Mouse (Mus musculus): ENCODE measurements around the gene Camk2d. TPM values are rescaled to one million over a fixed set of nuclear protein-coding genes. Genes with fewer than 3 reads are reported as not detected.

The Camk2d gene
- polyA plus RNA-seq, 1 experiment from 2014 or later: 16.5 TPM

GRCm38 (mm10) chr3:126744432-126745133 lies 148.5 kb downstream of the Camk2d start:
- Histone ChIP-seq H3K4me3 (ENCODE audit: low read depth, low read length) (no peak overlapping the region), H3K9me3 (ENCODE audit: control insufficient read depth, low read length) (no peaks in the 10 kb centered on the region), H3K4me1 (replicated peaks; ENCODE audit: control insufficient read depth, insufficient read depth, low read length) (0 out of 2 replicates have a peak, but pooled peaks cover 2% of the 10 kb centered on the region), H3K9ac (ENCODE audit: low read length) (no peak overlapping the region), H3K27me3 (ENCODE audit: control insufficient read depth, insufficient read depth, low read length) (no peaks in the 10 kb centered on the region), H3K36me3 (ENCODE audit: control insufficient read depth, insufficient read depth, low read length) (no peaks in the 10 kb centered on the region), H3K27ac (ENCODE audit: low read depth, low read length) (no peak overlapping the region), H3K4me2 (ENCODE audit: low read depth, low read length, severe bottlenecking) (no peak overlapping the region)
- WGBS: 60% methylated on average over 3 of the region's 3 CpGs
- ATAC-seq (replicated peaks; ENCODE audit: low FRiP score): peak; percentile 54; the same call in 1 of the 2 replicates
- DNase-seq (ENCODE audit: low spot score): no peak

GRCm38 (mm10) chr3:126746148-126746803 lies 150.2 kb downstream of the Camk2d start:
- H3K4me3 ChIP-seq (ENCODE audit: low read depth, low read length): no peak overlapping the region
- ATAC-seq (replicated peaks; ENCODE audit: low FRiP score): no peak
- H3K27me3 ChIP-seq (ENCODE audit: control insufficient read depth, insufficient read depth, low read length): no peaks in the 10 kb centered on the region
- H3K9ac ChIP-seq (ENCODE audit: low read length): no peak overlapping the region
- H3K4me2 ChIP-seq (ENCODE audit: low read depth, low read length, severe bottlenecking): no peak overlapping the region
- H3K27ac ChIP-seq (ENCODE audit: low read depth, low read length): no peak overlapping the region
- 86% methylated on average over 11 of the region's 11 CpGs for WGBS
- 0 out of 2 replicates have a peak, but pooled peaks cover 2% of the 10 kb centered on the region for H3K4me1 ChIP-seq (replicated peaks; ENCODE audit: control insufficient read depth, insufficient read depth, low read length)
- DNase-seq (ENCODE audit: low spot score): no peak
- H3K36me3 ChIP-seq (ENCODE audit: control insufficient read depth, insufficient read depth, low read length): no peaks in the 10 kb centered on the region
- H3K9me3 ChIP-seq (ENCODE audit: control insufficient read depth, low read length): no peaks in the 10 kb centered on the region

- no peak overlapping the region for H3K4me3 ChIP-seq (ENCODE audit: low read depth, low read length)
- H3K9ac ChIP-seq (ENCODE audit: low read length): no peak overlapping the region
- H3K36me3 ChIP-seq (ENCODE audit: control insufficient read depth, insufficient read depth, low read length): no peaks in the 10 kb centered on the region
- no peak overlapping the region for H3K27ac ChIP-seq (ENCODE audit: low read depth, low read length)
- 0 out of 2 replicates have a peak, but pooled peaks cover 2% of the 10 kb centered on the region for H3K4me1 ChIP-seq (replicated peaks; ENCODE audit: control insufficient read depth, insufficient read depth, low read length)
- 92% methylated on average over 3 of the region's 3 CpGs for WGBS
- DNase-seq (ENCODE audit: low spot score) (no peak), ATAC-seq (replicated peaks; ENCODE audit: low FRiP score) (no peak)
- H3K4me2 ChIP-seq (ENCODE audit: low read depth, low read length, severe bottlenecking): no peak overlapping the region
- H3K27me3 ChIP-seq (ENCODE audit: control insufficient read depth, insufficient read depth, low read length): no peaks in the 10 kb centered on the region
- no peaks in the 10 kb centered on the region for H3K9me3 ChIP-seq (ENCODE audit: control insufficient read depth, low read length)
These were observed 151.5 kb downstream of the Camk2d start for GRCm38 (mm10) chr3:126747628-126748027.

GRCm38 (mm10) chr3:126751377-126752098 lies 155.4 kb downstream of the Camk2d start:
- 86% methylated on average over 7 of the region's 7 CpGs for WGBS
- no peak for DNase-seq (ENCODE audit: low spot score)

GRCm38 (mm10) chr3:126752978-126753377 lies 156.9 kb downstream of the Camk2d start:
- no peaks in the 10 kb centered on the region for H3K36me3 ChIP-seq (ENCODE audit: control insufficient read depth, insufficient read depth, low read length)
- no peaks in the 10 kb centered on the region for H3K9me3 ChIP-seq (ENCODE audit: control insufficient read depth, low read length)
- H3K4me2 ChIP-seq (ENCODE audit: low read depth, low read length, severe bottlenecking): no peak overlapping the region
- H3K9ac ChIP-seq (ENCODE audit: low read length): no peak overlapping the region
- no peak overlapping the region for H3K27ac ChIP-seq (ENCODE audit: low read depth, low read length)
- no peaks in the 10 kb centered on the region for H3K4me1 ChIP-seq (replicated peaks; ENCODE audit: control insufficient read depth, insufficient read depth, low read length)
- ATAC-seq (replicated peaks; ENCODE audit: low FRiP score) (no peak), DNase-seq (ENCODE audit: low spot score) (no peak)
- H3K27me3 ChIP-seq (ENCODE audit: control insufficient read depth, insufficient read depth, low read length): no peaks in the 10 kb centered on the region
- 88% methylated on average over 6 of the region's 6 CpGs for WGBS
- H3K4me3 ChIP-seq (ENCODE audit: low read depth, low read length): no peak overlapping the region

More at GRCm38 (mm10) chr3:126751377-126752098, 155.4 kb downstream of the Camk2d start:
- no peaks in the 10 kb centered on the region for H3K9me3 ChIP-seq (ENCODE audit: control insufficient read depth, low read length)
- ATAC-seq (replicated peaks; ENCODE audit: low FRiP score): no peak
- no peak overlapping the region for H3K27ac ChIP-seq (ENCODE audit: low read depth, low read length)
- H3K4me3 ChIP-seq (ENCODE audit: low read depth, low read length): no peak overlapping the region
- H3K9ac ChIP-seq (ENCODE audit: low read length): no peak overlapping the region
- H3K4me1 ChIP-seq (replicated peaks; ENCODE audit: control insufficient read depth, insufficient read depth, low read length): no peaks in the 10 kb centered on the region
- H3K4me2 ChIP-seq (ENCODE audit: low read depth, low read length, severe bottlenecking): no peak overlapping the region
- no peaks in the 10 kb centered on the region for H3K27me3 ChIP-seq (ENCODE audit: control insufficient read depth, insufficient read depth, low read length)
- no peaks in the 10 kb centered on the region for H3K36me3 ChIP-seq (ENCODE audit: control insufficient read depth, insufficient read depth, low read length)

- no peak overlapping the region for H3K9ac ChIP-seq (ENCODE audit: low read length)
- H3K9me3 ChIP-seq (ENCODE audit: control insufficient read depth, low read length): no peaks in the 10 kb centered on the region
- no peaks in the 10 kb centered on the region for H3K27me3 ChIP-seq (ENCODE audit: control insufficient read depth, insufficient read depth, low read length)
- DNase-seq (ENCODE audit: low spot score) (no peak), ATAC-seq (replicated peaks; ENCODE audit: low FRiP score) (no peak)
- H3K4me3 ChIP-seq (ENCODE audit: low read depth, low read length): no peak overlapping the region
- H3K4me1 ChIP-seq (replicated peaks; ENCODE audit: control insufficient read depth, insufficient read depth, low read length): no peaks in the 10 kb centered on the region
- WGBS: 82% methylated on average over 1 of the region's 1 CpGs
- no peak overlapping the region for H3K4me2 ChIP-seq (ENCODE audit: low read depth, low read length, severe bottlenecking)
- no peaks in the 10 kb centered on the region for H3K36me3 ChIP-seq (ENCODE audit: control insufficient read depth, insufficient read depth, low read length)
- H3K27ac ChIP-seq (ENCODE audit: low read depth, low read length): no peak overlapping the region
These were observed 162.3 kb downstream of the Camk2d start for GRCm38 (mm10) chr3:126758398-126758797.

GRCm38 (mm10) chr3:126760608-126761007 lies 164.5 kb downstream of the Camk2d start:
- DNase-seq (ENCODE audit: low spot score) (no peak), ATAC-seq (replicated peaks; ENCODE audit: low FRiP score) (no peak)
- Histone ChIP-seq H3K36me3 (ENCODE audit: control insufficient read depth, insufficient read depth, low read length) (no peaks in the 10 kb centered on the region), H3K4me3 (ENCODE audit: low read depth, low read length) (no peak overlapping the region), H3K9ac (ENCODE audit: low read length) (no peak overlapping the region), H3K4me2 (ENCODE audit: low read depth, low read length, severe bottlenecking) (no peak overlapping the region), H3K27me3 (ENCODE audit: control insufficient read depth, insufficient read depth, low read length) (no peaks in the 10 kb centered on the region), H3K27ac (ENCODE audit: low read depth, low read length) (no peak overlapping the region), H3K4me1 (replicated peaks; ENCODE audit: control insufficient read depth, insufficient read depth, low read length) (no peaks in the 10 kb centered on the region), H3K9me3 (ENCODE audit: control insufficient read depth, low read length) (no peaks in the 10 kb centered on the region)
- WGBS: 88% methylated on average over 3 of the region's 3 CpGs

- Histone ChIP-seq H3K4me2 (ENCODE audit: low read depth, low read length, severe bottlenecking) (no peak overlapping the region), H3K4me3 (ENCODE audit: low read depth, low read length) (no peak overlapping the region), H3K27me3 (ENCODE audit: control insufficient read depth, insufficient read depth, low read length) (no peaks in the 10 kb centered on the region), H3K4me1 (replicated peaks; ENCODE audit: control insufficient read depth, insufficient read depth, low read length) (no peaks in the 10 kb centered on the region), H3K36me3 (ENCODE audit: control insufficient read depth, insufficient read depth, low read length) (no peaks in the 10 kb centered on the region), H3K27ac (ENCODE audit: low read depth, low read length) (no peak overlapping the region), H3K9ac (ENCODE audit: low read length) (no peak overlapping the region), H3K9me3 (ENCODE audit: control insufficient read depth, low read length) (no peaks in the 10 kb centered on the region)
- ATAC-seq (replicated peaks; ENCODE audit: low FRiP score) (no peak), DNase-seq (ENCODE audit: low spot score) (no peak)
- 93% methylated on average over 4 of the region's 4 CpGs for WGBS
These were observed 168.6 kb downstream of the Camk2d start for GRCm38 (mm10) chr3:126764745-126765144.
